Mouse (Mus musculus): ENCODE results near the gene Etfb. TPM values are rescaled to one million over a fixed set of nuclear protein-coding genes. Genes with fewer than 3 reads are reported as not detected.
A peak's percentile ranks its signal among the peaks of the same experiment; 100 is the strongest.

Etfb gene
- polyA plus RNA-seq, 1 experiment from 2014 or later, result 306 TPM

DNA sequence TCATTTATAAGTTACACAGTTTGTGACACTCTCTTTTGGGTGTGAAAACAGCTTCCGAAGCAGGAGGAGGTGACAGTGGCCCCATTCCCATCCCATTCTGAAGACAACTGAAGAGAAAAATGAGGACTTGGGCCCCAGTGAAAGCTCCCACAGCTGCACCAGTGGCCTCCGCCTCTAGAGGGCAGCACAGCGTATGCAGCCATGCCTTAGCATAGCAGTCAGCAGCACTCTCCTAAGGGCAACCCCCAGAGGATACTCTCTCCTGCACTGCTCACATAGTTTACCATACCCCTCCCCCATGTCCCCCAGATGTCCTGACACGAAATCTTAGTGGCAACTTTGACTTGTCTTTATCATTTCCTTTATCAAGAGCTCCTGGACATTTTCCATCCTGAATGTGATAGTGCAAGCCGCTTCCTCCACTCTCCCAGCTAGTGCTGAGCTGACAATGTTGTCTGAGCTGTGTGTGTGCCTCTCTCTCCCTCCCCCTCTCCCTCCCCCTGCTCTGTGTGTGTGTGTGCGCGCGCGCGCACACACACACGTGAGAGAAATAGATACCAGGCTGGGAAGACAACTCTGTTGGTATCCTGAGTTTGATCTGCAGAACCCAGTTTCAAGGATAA, 20.8 kb upstream of the Etfb start:
- H3K4me2 ChIP-seq, result peak overlapping the region; percentile 27; the same call in 1 of the 2 replicates
- DNase-seq (peak; percentile 90), ATAC-seq (ENCODE audit: insufficient read depth) (peak; percentile 99)
- no peaks in the 10 kb centered on the region for H3K4me1 ChIP-seq (ENCODE audit: insufficient read depth)
- no peaks in the 10 kb centered on the region for H3K36me3 ChIP-seq (ENCODE audit: insufficient read depth)
- whole genome bisulfite sequencing, result 12% methylated on average over 11 of the region's 11 CpGs
- H3K4me3 ChIP-seq (ENCODE audit: low read depth, low read length), result no peak overlapping the region
- H3K27me3 ChIP-seq (ENCODE audit: insufficient read depth, low read length), result no peaks in the 10 kb centered on the region
- no peak overlapping the region for H3K27ac ChIP-seq (ENCODE audit: low read depth)
- peak; percentile 91 for TF ChIP-seq CTCF (IDR thresholded peaks at IDR 0.05; ENCODE audit: low read depth)
- H3K9me3 ChIP-seq (ENCODE audit: low read depth, low read length), result no peaks in the 10 kb centered on the region
- no peak overlapping the region for H3K9ac ChIP-seq

- WGBS, result 66% methylated on average over 3 of the region's 3 CpGs
- TF ChIP-seq CTCF (IDR thresholded peaks at IDR 0.05; ENCODE audit: low read depth), result no peak
- ATAC-seq (ENCODE audit: insufficient read depth) (no peak), DNase-seq (no peak)
- H3K27ac ChIP-seq (ENCODE audit: low read depth), result no peak overlapping the region
- no peaks in the 10 kb centered on the region for H3K36me3 ChIP-seq (ENCODE audit: insufficient read depth)
- no peak overlapping the region for H3K4me2 ChIP-seq
- H3K9ac ChIP-seq, result no peak overlapping the region
- H3K4me1 ChIP-seq (ENCODE audit: insufficient read depth), result no peaks in the 10 kb centered on the region
- H3K9me3 ChIP-seq (ENCODE audit: low read depth, low read length), result no peaks in the 10 kb centered on the region
- no peak overlapping the region for H3K4me3 ChIP-seq (ENCODE audit: low read depth, low read length)
- no peaks in the 10 kb centered on the region for H3K27me3 ChIP-seq (ENCODE audit: insufficient read depth, low read length)
Measured at GRCm38 (mm10) chr7:43423991-43424625, 19.8 kb upstream of the Etfb start.

DNA sequence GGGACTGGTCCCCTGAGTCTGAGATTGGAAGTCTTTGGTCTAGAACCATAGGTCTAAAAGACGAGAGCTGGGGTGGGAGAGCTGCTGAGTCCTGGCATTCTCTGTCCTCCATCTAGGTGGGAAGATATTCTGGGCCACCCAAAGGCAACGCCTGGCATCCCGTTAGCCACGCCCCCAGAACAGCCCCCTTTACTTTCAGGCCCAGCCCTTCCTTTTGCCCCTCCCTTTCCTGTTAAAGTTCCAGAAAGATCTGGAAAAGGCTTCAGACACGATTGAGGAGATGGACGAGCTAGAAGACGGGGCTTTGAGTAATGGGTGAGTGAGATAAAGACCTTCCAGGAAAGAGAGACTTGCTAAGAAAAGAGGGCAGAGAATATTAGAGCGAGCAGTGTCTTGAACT, 16.5 kb upstream of the Etfb start, which contains the start of gene Lim2:
TSS of gene Lim2 (plus strand) at position 265 of the 400 bp plus-strand sequence.
- ATAC-seq (ENCODE audit: insufficient read depth) (no peak), DNase-seq (no peak)
- Histone ChIP-seq H3K4me1 (ENCODE audit: insufficient read depth) (no peaks in the 10 kb centered on the region), H3K27ac (ENCODE audit: low read depth) (no peak within 1 kb of the TSS), H3K4me3 (ENCODE audit: low read depth, low read length) (no peak within 1 kb of the TSS), H3K36me3 (ENCODE audit: insufficient read depth) (no peaks in the 10 kb centered on the region), H3K9me3 (ENCODE audit: low read depth, low read length) (no peaks in the 10 kb centered on the region), H3K27me3 (ENCODE audit: insufficient read depth, low read length) (no peaks in the 10 kb centered on the region), H3K4me2 (no peak within 1 kb of the TSS), H3K9ac (no peak within 1 kb of the TSS)
- WGBS, result 78% methylated on average over 8 of the region's 8 CpGs
- TF ChIP-seq CTCF (IDR thresholded peaks at IDR 0.05; ENCODE audit: low read depth), result no peak

- no peak overlapping the region for H3K27ac ChIP-seq (ENCODE audit: low read depth)
- ATAC-seq (ENCODE audit: insufficient read depth) (no peak), DNase-seq (no peak)
- H3K4me2 ChIP-seq, result no peak overlapping the region
- no peaks in the 10 kb centered on the region for H3K4me1 ChIP-seq (ENCODE audit: insufficient read depth)
- no peaks in the 10 kb centered on the region for H3K36me3 ChIP-seq (ENCODE audit: insufficient read depth)
- H3K9me3 ChIP-seq (ENCODE audit: low read depth, low read length), result no peaks in the 10 kb centered on the region
- no peak overlapping the region for H3K9ac ChIP-seq
- no peak for TF ChIP-seq CTCF (IDR thresholded peaks at IDR 0.05; ENCODE audit: low read depth)
- 55% methylated on average over 4 of the region's 4 CpGs for WGBS
- H3K4me3 ChIP-seq (ENCODE audit: low read depth, low read length), result no peak overlapping the region
- H3K27me3 ChIP-seq (ENCODE audit: insufficient read depth, low read length), result no peaks in the 10 kb centered on the region
Measured at GRCm38 (mm10) chr7:43429500-43429899, 14.4 kb upstream of the Etfb start.

DNA sequence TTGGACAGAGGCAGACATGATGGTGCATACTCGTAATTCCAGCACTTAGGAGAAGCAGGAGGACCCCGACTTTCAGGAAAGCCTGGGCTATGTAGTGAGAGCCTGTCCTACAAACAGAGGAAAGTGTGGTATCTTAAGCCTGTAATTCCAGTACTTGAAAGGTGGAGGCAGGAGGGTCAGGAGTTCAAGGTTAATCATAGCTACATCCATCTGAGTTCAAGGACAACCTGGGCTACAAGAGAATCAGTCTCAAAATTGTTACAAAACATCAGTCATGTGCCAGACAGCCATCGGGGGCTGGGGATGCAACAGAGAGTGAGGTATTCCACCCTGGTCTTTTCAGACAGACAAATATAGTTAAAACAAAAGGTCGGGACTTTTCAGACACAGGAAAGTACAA, 11.0 kb upstream of the Etfb start:
- ATAC-seq (ENCODE audit: insufficient read depth), result no peak

DNA sequence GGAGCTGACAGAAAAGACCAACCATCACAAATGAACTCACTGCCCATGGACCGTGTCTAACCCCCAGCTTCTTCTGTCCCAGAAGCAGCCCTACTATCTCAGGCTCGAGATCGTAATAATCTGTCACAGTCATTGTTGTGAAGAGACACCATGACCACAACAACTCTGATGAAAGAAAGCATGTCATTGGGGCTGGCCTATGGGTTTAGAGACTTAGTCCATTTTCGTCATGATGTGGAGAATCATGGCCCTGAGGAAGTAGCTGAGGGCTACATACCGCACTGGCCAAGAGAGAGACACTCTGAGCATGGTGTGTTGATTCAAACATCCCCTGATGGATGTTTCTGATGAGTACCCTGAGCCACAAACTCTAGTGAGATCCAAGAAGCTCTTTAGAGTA, 9.2 kb upstream of the Etfb start:
- Histone ChIP-seq H3K9ac (no peak overlapping the region), H3K4me2 (no peak overlapping the region), H3K9me3 (ENCODE audit: low read depth, low read length) (no peaks in the 10 kb centered on the region), H3K4me1 (ENCODE audit: insufficient read depth) (no peaks in the 10 kb centered on the region), H3K27ac (ENCODE audit: low read depth) (no peak overlapping the region), H3K4me3 (ENCODE audit: low read depth, low read length) (no peak overlapping the region), H3K27me3 (ENCODE audit: insufficient read depth, low read length) (no peaks in the 10 kb centered on the region), H3K36me3 (ENCODE audit: insufficient read depth) (no peaks in the 10 kb centered on the region)
- 83% methylated on average over 5 of the region's 5 CpGs for WGBS
- no peak for TF ChIP-seq CTCF (IDR thresholded peaks at IDR 0.05; ENCODE audit: low read depth)
- DNase-seq (no peak), ATAC-seq (ENCODE audit: insufficient read depth) (no peak)

More for the DNA sequence above, 11.0 kb upstream of the Etfb start:
- no peak overlapping the region for H3K4me2 ChIP-seq
- H3K4me1 ChIP-seq (ENCODE audit: insufficient read depth), result no peaks in the 10 kb centered on the region
- no peak overlapping the region for H3K27ac ChIP-seq (ENCODE audit: low read depth)
- DNase-seq, result no peak
- no peak overlapping the region for H3K4me3 ChIP-seq (ENCODE audit: low read depth, low read length)
- TF ChIP-seq CTCF (IDR thresholded peaks at IDR 0.05; ENCODE audit: low read depth), result no peak
- WGBS, result 66% methylated on average over 4 of the region's 4 CpGs
- H3K9me3 ChIP-seq (ENCODE audit: low read depth, low read length), result no peaks in the 10 kb centered on the region
- H3K27me3 ChIP-seq (ENCODE audit: insufficient read depth, low read length), result no peaks in the 10 kb centered on the region
- no peak overlapping the region for H3K9ac ChIP-seq
- no peaks in the 10 kb centered on the region for H3K36me3 ChIP-seq (ENCODE audit: insufficient read depth)

GRCm38 (mm10) chr7:43436341-43437255, 7.3 kb upstream of the Etfb start, which contains the start of gene Nkg7:
Nkg7 (plus strand) TSS chr7:43437073.
- H3K4me3 ChIP-seq (ENCODE audit: low read depth, low read length), result no peak within 1 kb of the TSS
- no peak for ATAC-seq (ENCODE audit: insufficient read depth)
- no peak for TF ChIP-seq CTCF (IDR thresholded peaks at IDR 0.05; ENCODE audit: low read depth)
- no peak within 1 kb of the TSS for H3K27ac ChIP-seq (ENCODE audit: low read depth)
- H3K4me1 ChIP-seq (ENCODE audit: insufficient read depth), result no peaks in the 10 kb centered on the region
- H3K9me3 ChIP-seq (ENCODE audit: low read depth, low read length), result no peaks in the 10 kb centered on the region
- H3K4me2 ChIP-seq, result no peak within 1 kb of the TSS
- 64% methylated on average over 10 of the region's 10 CpGs for WGBS
- no peak for DNase-seq
- no peak within 1 kb of the TSS for H3K9ac ChIP-seq
- no peaks in the 10 kb centered on the region for H3K27me3 ChIP-seq (ENCODE audit: insufficient read depth, low read length)
- H3K36me3 ChIP-seq (ENCODE audit: insufficient read depth), result no peaks in the 10 kb centered on the region
